Mouse (Mus musculus) hindbrain, embryonic 16.5 days (tissue): ENCODE measurements around the gene Stk24. TPM values are rescaled to one million over a fixed set of nuclear protein-coding genes. Genes with fewer than 3 reads are reported as not detected.

Source experiments
- ATAC-seq: fragments of 200-750 bp; cut with Nextera tagmentation; 2 replicates; pipeline ENCODE4 v1.8.0; 2017; ENCODE audit warnings: moderate TSS enrichment, moderate library complexity
- H3K27ac ChIP-seq: fragments of 300-500 bp; sonication (generic); 2 replicates; pipeline ENCODE4 v1.5.1; 2014; ENCODE audit warnings: low read depth, mild to moderate bottlenecking, control low read depth, low read length, moderate library complexity
- H3K27me3 ChIP-seq: fragments of 300-500 bp; sonication (generic); replicated peaks from 2 replicates; pipeline ENCODE4 v1.6.1; 2014; ENCODE audit warnings: low read length; ENCODE audit not compliant: control insufficient read depth, insufficient read depth
- H3K36me3 ChIP-seq: fragments of 300-500 bp; sonication (generic); 2 replicates; pipeline ENCODE4 v1.6.1; 2014; ENCODE audit warnings: mild to moderate bottlenecking, low read length, moderate library complexity, mixed read lengths; ENCODE audit not compliant: control insufficient read depth, insufficient read depth
- H3K4me1 ChIP-seq: fragments of 300-500 bp; sonication (generic); 2 replicates; pipeline ENCODE4 v1.6.1; 2014; ENCODE audit warnings: low read depth, low read length; ENCODE audit not compliant: control insufficient read depth, insufficient read depth
- H3K4me2 ChIP-seq: fragments of 300-500 bp; sonication (generic); 2 replicates; pipeline ENCODE4 v1.6.1; 2014; ENCODE audit warnings: mild to moderate bottlenecking, low read length, control low read depth, moderate library complexity
- H3K4me3 ChIP-seq: fragments of 300-500 bp; sonication (generic); 2 replicates; pipeline ENCODE4 v1.5.1; 2014; ENCODE audit warnings: mild to moderate bottlenecking, low read length, control low read depth, moderate library complexity
- H3K9ac ChIP-seq: fragments of 300-500 bp; sonication (generic); 2 replicates; pipeline ENCODE4 v1.6.1; 2014; ENCODE audit warnings: low read depth, mild to moderate bottlenecking, control low read depth, low read length, moderate library complexity
- H3K9me3 ChIP-seq: fragments of 300-500 bp; sonication (generic); 2 replicates; pipeline ENCODE4 v1.6.1; 2014; ENCODE audit warnings: mild to moderate bottlenecking, low read length, moderate library complexity; ENCODE audit not compliant: control insufficient read depth
- whole genome bisulfite sequencing: fragments of 180-500 bp; shearing (Covaris S2); extraction: QIAGEN DNeasy Blood & Tissue Kit; methylation state at CpG from one replicate; pipeline ENCODE4 v1.1.7; 2014; 5-methylcytosine and 5-hydroxymethylcytosine counted together
- polyA plus RNA-seq: library from polyadenylated mRNA; unstranded; fragments of >200 nt; fragmentation: Nextera tagmentation; extraction: Ambion mirVana; gene quantifications from 2 replicates; pipeline ENCODE4 v1.2.1, GENCODE M21; 2015

The Stk24 gene
- polyA plus RNA-seq, 1 experiment from 2014 or later, result 14.6 TPM

- Histone ChIP-seq H3K9ac (no peak overlapping the region), H3K36me3 (no peaks in the 10 kb centered on the region), H3K4me1 (no peaks in the 10 kb centered on the region), H3K27me3 (no peaks in the 10 kb centered on the region), H3K4me2 (no peak overlapping the region), H3K9me3 (no peaks in the 10 kb centered on the region), H3K27ac (no peak overlapping the region), H3K4me3 (no peak overlapping the region)
- 82% methylated on average over 5 of the region's 5 CpGs for WGBS
- no peak for ATAC-seq
Measured at GRCm38 (mm10) chr14:121391927-121392326, 12.1 kb upstream of the Stk24 start.

DNA sequence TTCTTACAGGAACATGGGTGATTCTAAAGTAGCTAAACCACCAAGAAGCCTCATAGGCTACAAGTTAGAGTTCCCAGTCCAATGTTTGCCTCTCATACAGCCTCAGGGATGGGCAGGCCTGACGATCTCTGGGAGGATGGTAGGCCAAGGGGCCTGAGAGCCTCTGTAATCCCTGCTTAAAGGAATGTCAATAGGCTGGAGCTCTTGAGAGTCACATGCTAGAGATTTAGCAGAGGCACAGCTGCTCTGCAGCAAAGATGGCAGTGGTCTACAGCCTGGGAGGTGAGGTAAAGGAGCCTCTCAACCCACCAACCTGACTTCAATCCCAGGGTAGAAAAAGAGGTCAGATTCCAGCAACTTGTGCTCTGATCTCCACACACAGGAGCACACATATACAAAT, 7.9 kb upstream of the Stk24 start:
- Histone ChIP-seq H3K4me1 (no peaks in the 10 kb centered on the region), H3K9ac (no peak overlapping the region), H3K4me3 (no peak overlapping the region), H3K36me3 (no peaks in the 10 kb centered on the region), H3K4me2 (no peak overlapping the region), H3K27me3 (no peaks in the 10 kb centered on the region), H3K27ac (no peak overlapping the region), H3K9me3 (no peaks in the 10 kb centered on the region)
- 73% methylated on average over 1 of the region's 1 CpGs for WGBS
- no peak for ATAC-seq

DNA sequence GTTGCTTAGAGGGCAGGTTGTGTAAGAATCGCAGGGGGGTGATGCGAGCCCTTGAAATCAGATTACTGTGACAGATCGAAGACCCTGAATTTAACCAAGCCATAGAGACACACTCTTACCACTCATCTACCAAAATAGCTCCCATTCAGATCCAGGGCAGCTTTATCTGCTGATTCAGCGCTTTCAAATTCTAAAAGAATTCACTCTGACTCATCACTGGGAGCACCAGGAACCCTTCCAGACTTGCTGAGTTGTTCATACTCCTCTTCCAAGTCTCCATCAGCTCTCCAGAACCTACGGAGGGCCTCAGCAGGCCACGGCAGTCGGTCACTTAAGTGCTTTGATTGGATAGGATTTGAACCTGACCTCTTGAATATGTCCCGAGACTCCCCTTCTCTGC, 5.6 kb upstream of the Stk24 start:
- H3K9me3 ChIP-seq, result no peaks in the 10 kb centered on the region
- no peaks in the 10 kb centered on the region for H3K27me3 ChIP-seq
- H3K4me1 ChIP-seq, result no peaks in the 10 kb centered on the region
- no peak overlapping the region for H3K4me2 ChIP-seq
- 93% methylated on average over 8 of the region's 8 CpGs for WGBS
- no peaks in the 10 kb centered on the region for H3K36me3 ChIP-seq
- H3K9ac ChIP-seq, result no peak overlapping the region
- no peak for ATAC-seq
- H3K4me3 ChIP-seq, result no peak overlapping the region
- H3K27ac ChIP-seq, result no peak overlapping the region

GRCm38 (mm10) chr14:121383801-121384200, 4.0 kb upstream of the Stk24 start:
- Histone ChIP-seq H3K9ac (no peak overlapping the region), H3K36me3 (no peaks in the 10 kb centered on the region), H3K9me3 (no peaks in the 10 kb centered on the region), H3K4me2 (no peak overlapping the region), H3K27me3 (no peaks in the 10 kb centered on the region), H3K27ac (no peak overlapping the region), H3K4me1 (peaks cover 5% of the 10 kb centered on the region), H3K4me3 (no peak overlapping the region)
- ATAC-seq, result no peak
- 40% methylated on average over 3 of the region's 3 CpGs for WGBS

DNA sequence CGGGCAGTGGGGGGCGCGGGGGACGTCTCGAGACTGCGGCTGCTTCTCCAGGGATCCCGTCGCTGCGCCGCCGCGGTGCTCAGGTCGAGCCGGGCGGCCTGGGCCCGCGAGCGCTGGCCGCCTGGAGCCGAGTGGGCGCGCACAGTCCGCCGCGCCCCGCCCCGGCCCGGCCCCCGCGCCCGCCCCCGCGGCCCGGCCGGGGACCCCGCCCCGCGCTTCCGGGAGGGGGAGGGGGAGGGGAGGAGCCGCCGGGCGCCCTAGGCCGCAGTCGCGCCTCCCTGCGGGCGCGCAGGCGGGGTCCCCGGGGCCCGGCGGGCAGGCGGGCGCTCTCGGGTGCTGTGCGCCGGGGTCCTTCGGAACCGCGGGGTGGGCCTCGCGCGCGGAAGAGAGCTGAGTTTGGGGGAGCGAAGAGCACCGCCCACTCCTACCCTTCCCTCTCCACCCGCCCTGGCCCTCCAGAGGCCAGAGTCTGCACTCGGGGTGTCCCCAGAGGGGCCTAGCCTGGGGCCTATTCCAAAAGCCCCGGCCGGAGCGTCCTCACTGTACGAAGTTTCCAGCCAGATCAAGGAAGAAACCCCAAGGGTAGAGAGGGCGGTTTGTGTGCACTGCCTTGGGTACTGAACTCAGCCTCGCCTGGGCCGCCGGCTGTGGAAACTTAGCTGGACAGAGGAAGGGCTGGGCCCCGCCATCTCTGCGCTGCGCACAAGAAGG, 540 bp downstream of the Stk24 start:
- peak; percentile 92 for ATAC-seq
- H3K4me2 ChIP-seq, result peak overlapping the region; percentile 96
- peak overlapping the region; percentile 96 for H3K9ac ChIP-seq
- under 1% methylated on average over 54 of the region's 79 CpGs for WGBS
- peak overlapping the region; percentile 95 for H3K4me3 ChIP-seq
- peak overlapping the region; percentile 87 for H3K27ac ChIP-seq
- H3K36me3 ChIP-seq, result no peaks in the 10 kb centered on the region
- no peaks in the 10 kb centered on the region for H3K27me3 ChIP-seq
- peaks cover 14% of the 10 kb centered on the region for H3K4me1 ChIP-seq
- H3K9me3 ChIP-seq, result no peaks in the 10 kb centered on the region

GRCm38 (mm10) chr14:121378243-121379115, 1.3 kb downstream of the Stk24 start:
- ATAC-seq, result peak; percentile 83
- no peaks in the 10 kb centered on the region for H3K36me3 ChIP-seq
- no peaks in the 10 kb centered on the region for H3K27me3 ChIP-seq
- H3K4me1 ChIP-seq, result peaks cover 14% of the 10 kb centered on the region
- H3K27ac ChIP-seq, result peak overlapping the region; percentile 87
- peak overlapping the region; percentile 96 for H3K9ac ChIP-seq
- WGBS, result under 1% methylated on average over 68 of the region's 83 CpGs
- no peaks in the 10 kb centered on the region for H3K9me3 ChIP-seq
- peak overlapping the region; percentile 95 for H3K4me3 ChIP-seq
- H3K4me2 ChIP-seq, result peak overlapping the region; percentile 96

- Histone ChIP-seq H3K27me3 (no peaks in the 10 kb centered on the region), H3K36me3 (no peaks in the 10 kb centered on the region), H3K9ac (no peak overlapping the region), H3K4me2 (no peak overlapping the region), H3K4me3 (no peak overlapping the region), H3K9me3 (no peaks in the 10 kb centered on the region), H3K4me1 (peaks cover 14% of the 10 kb centered on the region), H3K27ac (no peak overlapping the region)
- no peak for ATAC-seq
- WGBS, result 76% methylated on average over 6 of the region's 6 CpGs
Measured at GRCm38 (mm10) chr14:121376566-121376965, 3.2 kb downstream of the Stk24 start.

DNA sequence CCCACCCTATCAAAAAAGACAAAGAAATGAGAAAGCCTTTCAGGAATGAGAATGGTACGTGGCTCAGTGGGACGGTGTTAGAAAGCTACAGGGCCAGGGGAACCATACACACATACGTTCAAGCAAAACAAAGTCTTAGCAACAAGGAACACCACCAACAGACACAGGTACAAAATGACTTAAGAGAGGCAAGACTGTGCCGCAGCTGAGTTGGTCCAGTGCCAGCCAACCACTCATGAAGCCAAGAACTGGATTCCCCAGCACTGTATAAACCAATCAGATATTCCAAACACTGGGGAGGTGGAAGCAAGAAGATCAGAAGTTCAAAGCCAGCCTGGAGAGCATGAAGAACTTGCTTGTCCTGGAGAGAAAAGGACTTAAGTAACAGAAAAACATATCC, 5.9 kb downstream of the Stk24 start:
- Histone ChIP-seq H3K27ac (no peak overlapping the region), H3K27me3 (no peaks in the 10 kb centered on the region), H3K4me1 (peaks cover 9% of the 10 kb centered on the region), H3K36me3 (no peaks in the 10 kb centered on the region), H3K9me3 (no peaks in the 10 kb centered on the region), H3K9ac (no peak overlapping the region), H3K4me3 (no peak overlapping the region), H3K4me2 (no peak overlapping the region)
- 80% methylated on average over 4 of the region's 4 CpGs for WGBS
- no peak for ATAC-seq

- Histone ChIP-seq H3K9me3 (no peaks in the 10 kb centered on the region), H3K9ac (no peak overlapping the region), H3K27ac (no peak overlapping the region), H3K27me3 (no peaks in the 10 kb centered on the region), H3K4me3 (no peak overlapping the region), H3K36me3 (no peaks in the 10 kb centered on the region), H3K4me2 (no peak overlapping the region), H3K4me1 (peaks cover 13% of the 10 kb centered on the region)
- no peak for ATAC-seq
- 90% methylated on average over 9 of the region's 9 CpGs for WGBS
Measured at GRCm38 (mm10) chr14:121373020-121373419, 6.8 kb downstream of the Stk24 start.
